Mouse (Mus musculus) hindbrain, embryonic 11.5 days (tissue): ENCODE data around the gene Zcchc14. TPM values are rescaled to one million over a fixed set of nuclear protein-coding genes. Genes with fewer than 3 reads are reported as not detected.

Experiments used
- ATAC-seq: fragments of 200-750 bp; cut with Nextera tagmentation; 2 replicates; pipeline ENCODE4 v1.8.0; 2017; ENCODE audit warnings: mild to moderate bottlenecking, moderate TSS enrichment, moderate library complexity; ENCODE audit not compliant: low FRiP score
- DNase-seq: peaks from one replicate; pipeline ENCODE4 v3.0.0-alpha.2; 2015; ENCODE audit warnings: low spot score
- H3K27ac ChIP-seq: fragments of 300-500 bp; sonication (generic); 2 replicates; pipeline ENCODE4 v1.5.1; 2014; ENCODE audit warnings: mild to moderate bottlenecking, low read depth, low read length
- H3K27me3 ChIP-seq: fragments of 300-500 bp; sonication (generic); 2 replicates; pipeline ENCODE4 v1.6.1; 2014; ENCODE audit warnings: mild to moderate bottlenecking, low read length, moderate library complexity, mixed read lengths; ENCODE audit not compliant: control insufficient read depth, insufficient read depth
- H3K36me3 ChIP-seq: fragments of 300-500 bp; sonication (generic); 2 replicates; pipeline ENCODE4 v1.6.1; 2014; ENCODE audit warnings: mild to moderate bottlenecking, low read length, moderate library complexity, mixed read lengths; ENCODE audit not compliant: control insufficient read depth, insufficient read depth
- H3K4me1 ChIP-seq: fragments of 300-500 bp; sonication (generic); replicated peaks from 2 replicates; pipeline ENCODE4 v1.6.1; 2014; ENCODE audit warnings: low read length, mixed read lengths; ENCODE audit not compliant: control insufficient read depth, insufficient read depth
- H3K4me2 ChIP-seq: fragments of 300-500 bp; sonication (generic); replicated peaks from 2 replicates; pipeline ENCODE4 v1.6.1; 2014; ENCODE audit warnings: mild to moderate bottlenecking, low read depth, low read length
- H3K4me3 ChIP-seq: fragments of 300-500 bp; sonication (generic); 2 replicates; pipeline ENCODE4 v1.5.1; 2014; ENCODE audit warnings: low read depth, low read length
- H3K9ac ChIP-seq: fragments of 300-500 bp; sonication (generic); 2 replicates; pipeline ENCODE4 v1.6.1; 2014; ENCODE audit warnings: low read depth, low read length
- H3K9me3 ChIP-seq: fragments of 300-500 bp; sonication (generic); 2 replicates; pipeline ENCODE4 v1.6.1; 2016; ENCODE audit warnings: low read length; ENCODE audit not compliant: control insufficient read depth
- WGBS: fragments of 180-500 bp; shearing (Covaris S2); extraction: QIAGEN DNeasy Blood & Tissue Kit; methylation state at CpG from one replicate; pipeline ENCODE4 v1.1.7; 2014; 5-methylcytosine and 5-hydroxymethylcytosine counted together
- polyA plus RNA-seq: library from polyadenylated mRNA; unstranded; fragments of >200 nt; fragmentation: Nextera tagmentation; extraction: Ambion mirVana; gene quantifications from 2 replicates; pipeline ENCODE4 v1.2.1, GENCODE M21; 2014

Zcchc14 gene
- polyA plus RNA-seq, 1 experiment from 2014 or later = 30.4 TPM

DNA sequence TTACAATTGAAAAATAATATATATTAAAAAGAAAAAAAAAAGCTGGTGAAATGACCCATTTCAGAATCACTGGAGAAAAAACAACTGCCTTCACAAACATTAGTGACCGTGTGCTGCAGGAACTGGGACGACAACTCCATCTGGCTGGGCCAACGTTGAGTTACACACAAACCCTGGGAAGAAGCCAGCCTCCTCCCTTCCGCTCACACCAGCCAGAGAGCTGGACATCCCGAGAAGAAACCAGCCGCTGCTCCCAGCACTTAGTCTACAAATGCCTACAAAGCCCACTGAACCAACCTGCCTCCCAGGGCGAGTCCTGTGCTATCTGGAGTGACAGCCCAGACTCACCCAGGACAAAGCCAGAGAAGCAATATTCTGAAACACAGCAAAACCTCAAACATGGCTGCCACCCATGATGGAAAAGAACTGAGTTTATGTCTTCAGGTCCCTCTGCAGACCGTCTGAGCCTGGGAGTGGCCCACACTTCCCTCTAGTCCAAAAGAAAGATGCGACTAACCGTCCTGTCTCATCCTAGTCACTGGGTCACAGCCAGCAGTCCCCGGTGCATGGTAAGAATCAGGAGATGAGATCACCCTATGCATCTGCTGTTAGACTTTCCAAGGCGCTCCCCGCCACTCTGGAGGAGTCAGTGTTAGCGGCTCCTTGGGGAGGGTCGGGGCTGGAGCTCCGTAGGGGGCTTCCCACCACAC, 90.9 kb downstream of the Zcchc14 start:
- Histone ChIP-seq H3K9ac (no peak overlapping the region), H3K36me3 (no peaks in the 10 kb centered on the region), H3K9me3 (no peaks in the 10 kb centered on the region), H3K4me3 (no peak overlapping the region), H3K27ac (no peak overlapping the region), H3K4me2 (no peak overlapping the region), H3K4me1 (no peaks in the 10 kb centered on the region), H3K27me3 (no peaks in the 10 kb centered on the region)
- ATAC-seq (no peak), DNase-seq (no peak)
- WGBS = 86% methylated on average over 16 of the region's 16 CpGs

DNA sequence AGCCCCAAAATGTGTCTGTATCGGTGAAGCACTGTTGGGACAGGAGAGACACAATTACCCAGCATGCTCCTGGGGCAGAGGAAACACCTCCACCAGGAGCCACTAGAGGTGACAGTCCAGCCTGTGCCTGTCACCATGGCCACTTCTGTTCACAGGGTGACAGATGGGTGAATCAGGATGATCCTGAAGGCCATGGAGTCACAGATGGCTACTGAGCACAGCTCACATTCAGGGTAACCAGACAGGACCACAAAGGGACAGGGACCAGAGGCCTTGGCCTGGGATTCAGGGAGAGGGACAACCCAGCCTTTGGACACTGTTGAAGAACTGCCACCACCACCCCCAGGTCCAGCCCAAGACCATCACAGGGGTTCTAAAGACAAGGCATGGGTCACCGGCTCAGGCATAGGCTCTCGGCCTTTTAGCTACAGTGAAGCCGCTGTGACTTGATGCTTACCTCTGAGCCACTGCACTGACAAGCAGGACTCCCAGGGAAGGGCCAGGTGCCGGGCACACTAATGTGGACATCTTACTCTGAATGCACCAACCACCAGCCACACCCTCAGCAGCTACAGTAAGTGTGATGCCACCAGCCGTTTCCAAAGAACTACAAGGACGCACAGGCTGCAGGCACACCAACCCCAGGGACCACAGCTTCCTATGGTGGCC, 92.1 kb downstream of the Zcchc14 start:
- no peaks in the 10 kb centered on the region for H3K4me1 ChIP-seq
- no peak overlapping the region for H3K27ac ChIP-seq
- no peak for DNase-seq
- ATAC-seq = no peak
- no peaks in the 10 kb centered on the region for H3K9me3 ChIP-seq
- no peak overlapping the region for H3K4me2 ChIP-seq
- H3K9ac ChIP-seq = no peak overlapping the region
- 90% methylated on average over 7 of the region's 7 CpGs for WGBS
- H3K4me3 ChIP-seq = no peak overlapping the region
- H3K27me3 ChIP-seq = no peaks in the 10 kb centered on the region
- H3K36me3 ChIP-seq = no peaks in the 10 kb centered on the region

DNA sequence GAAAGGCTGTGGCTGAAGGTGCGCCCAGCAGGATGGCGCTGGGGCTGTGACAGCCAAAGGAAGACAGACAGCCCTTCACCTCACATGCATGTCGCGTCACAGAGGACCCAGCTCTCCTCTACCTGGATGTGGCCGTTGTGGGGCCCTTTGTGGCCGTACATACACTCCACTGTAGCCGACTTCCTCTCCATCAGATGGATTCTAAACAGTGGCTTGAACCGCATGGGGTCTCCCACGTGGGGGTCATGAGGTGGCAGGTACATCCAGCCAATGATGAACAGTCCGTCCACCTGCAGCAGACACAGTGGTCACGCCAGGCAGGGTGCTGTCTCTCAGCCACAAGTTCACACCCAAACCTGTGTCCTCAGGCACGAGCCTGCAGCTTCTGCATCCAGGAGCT, 92.9 kb downstream of the Zcchc14 start:
- Histone ChIP-seq H3K9me3 (no peaks in the 10 kb centered on the region), H3K36me3 (no peaks in the 10 kb centered on the region)

DNA sequence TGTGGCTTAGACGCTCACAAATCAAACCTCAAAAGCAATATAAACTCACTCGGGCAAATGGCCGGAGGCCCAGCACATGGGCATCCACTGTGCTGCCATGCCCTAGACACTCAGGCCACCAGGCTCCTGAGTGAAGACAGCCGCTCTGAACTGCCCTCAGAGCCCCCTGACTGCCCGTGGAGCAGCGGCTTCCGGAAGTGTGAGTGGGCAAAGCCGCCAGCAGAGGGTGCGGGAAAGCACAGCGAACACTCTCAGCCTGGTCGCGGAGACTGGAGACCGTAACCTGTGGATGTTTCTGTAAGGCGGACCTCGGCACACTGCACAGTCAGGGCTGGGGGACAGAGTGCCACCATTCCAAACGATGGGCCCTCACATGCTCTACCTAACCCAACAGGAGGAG, 94.2 kb downstream of the Zcchc14 start:
- WGBS = 94% methylated on average over 16 of the region's 16 CpGs
- no peak for DNase-seq

More for the DNA sequence above, 92.9 kb downstream of the Zcchc14 start:
- 95% methylated on average over 12 of the region's 12 CpGs for WGBS
- no peaks in the 10 kb centered on the region for H3K27me3 ChIP-seq
- DNase-seq (no peak), ATAC-seq (no peak)
- no peaks in the 10 kb centered on the region for H3K4me1 ChIP-seq
- no peak overlapping the region for H3K4me3 ChIP-seq
- H3K4me2 ChIP-seq = no peak overlapping the region
- H3K27ac ChIP-seq = no peak overlapping the region
- H3K9ac ChIP-seq = no peak overlapping the region

DNA sequence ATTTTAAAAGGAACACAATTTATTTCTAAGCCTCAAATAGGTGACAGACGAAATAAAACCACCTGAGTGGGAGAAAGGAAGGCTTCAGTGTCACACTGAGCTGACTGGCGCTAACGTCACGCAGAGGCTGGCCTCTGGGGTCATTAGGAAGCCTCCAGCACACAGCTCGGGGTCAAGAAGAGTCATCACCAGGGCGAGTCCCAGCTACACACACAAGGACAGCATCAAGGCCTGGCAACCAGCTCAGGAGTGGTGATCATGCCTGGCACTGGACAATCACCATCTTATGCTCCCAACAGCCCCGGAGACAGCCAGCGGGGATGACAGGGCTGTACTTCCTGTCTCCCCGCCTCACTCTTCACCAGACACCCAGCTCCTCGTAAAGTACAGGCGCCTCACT, 95.0 kb downstream of the Zcchc14 start:
- no peak overlapping the region for H3K4me2 ChIP-seq
- H3K9ac ChIP-seq = no peak overlapping the region
- H3K36me3 ChIP-seq = no peaks in the 10 kb centered on the region
- no peaks in the 10 kb centered on the region for H3K9me3 ChIP-seq
- WGBS = 81% methylated on average over 11 of the region's 11 CpGs
- H3K4me1 ChIP-seq = no peaks in the 10 kb centered on the region
- H3K4me3 ChIP-seq = no peak overlapping the region
- H3K27me3 ChIP-seq = no peaks in the 10 kb centered on the region
- DNase-seq (no peak), ATAC-seq (no peak)
- H3K27ac ChIP-seq = no peak overlapping the region

More for the DNA sequence above, 94.2 kb downstream of the Zcchc14 start:
- Histone ChIP-seq H3K4me1 (no peaks in the 10 kb centered on the region), H3K9ac (no peak overlapping the region), H3K4me3 (no peak overlapping the region), H3K4me2 (no peak overlapping the region), H3K9me3 (no peaks in the 10 kb centered on the region), H3K36me3 (no peaks in the 10 kb centered on the region), H3K27me3 (no peaks in the 10 kb centered on the region), H3K27ac (no peak overlapping the region)
- no peak for ATAC-seq

DNA sequence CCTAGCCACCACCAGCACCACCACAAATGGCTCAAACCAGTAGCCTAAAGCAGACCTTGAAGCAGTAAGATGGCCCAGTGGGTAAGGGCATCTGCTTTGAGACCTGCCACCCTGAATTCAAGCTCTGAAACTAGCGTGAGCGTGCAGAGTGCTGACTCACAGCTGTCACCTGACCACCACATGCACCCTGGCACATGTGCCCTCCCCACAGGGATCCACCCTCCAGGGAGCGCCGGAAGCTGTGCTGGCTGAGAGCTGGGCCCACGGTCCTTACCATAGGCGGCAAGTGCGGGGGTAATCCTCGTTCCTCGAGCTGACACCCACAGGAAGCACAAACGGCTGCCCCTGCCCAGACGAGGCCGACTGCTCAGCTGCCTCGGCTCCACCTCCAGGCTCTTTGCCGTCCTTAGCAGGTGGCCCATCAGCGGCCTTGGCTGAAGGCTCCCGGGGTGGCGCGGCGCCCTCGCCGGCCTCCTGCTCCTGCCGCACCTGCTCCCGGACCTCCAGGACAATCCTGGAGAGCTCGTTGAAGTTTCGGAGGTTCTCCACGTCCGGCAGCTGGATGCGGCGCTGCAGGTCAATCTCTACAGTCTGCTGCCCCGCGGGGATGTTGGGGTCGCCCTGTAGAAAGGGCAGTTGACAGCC, 98.7 kb downstream of the Zcchc14 start:
- no peaks in the 10 kb centered on the region; the same call in 1 of the 2 replicates for H3K4me1 ChIP-seq
- no peaks in the 10 kb centered on the region for H3K36me3 ChIP-seq
- no peaks in the 10 kb centered on the region for H3K27me3 ChIP-seq
- no peak overlapping the region for H3K9ac ChIP-seq
- 95% methylated on average over 32 of the region's 32 CpGs for WGBS
- H3K9me3 ChIP-seq = no peaks in the 10 kb centered on the region
- H3K4me3 ChIP-seq = no peak overlapping the region
- no peak overlapping the region for H3K27ac ChIP-seq
- ATAC-seq (no peak), DNase-seq (no peak)
- no peak overlapping the region for H3K4me2 ChIP-seq

DNA sequence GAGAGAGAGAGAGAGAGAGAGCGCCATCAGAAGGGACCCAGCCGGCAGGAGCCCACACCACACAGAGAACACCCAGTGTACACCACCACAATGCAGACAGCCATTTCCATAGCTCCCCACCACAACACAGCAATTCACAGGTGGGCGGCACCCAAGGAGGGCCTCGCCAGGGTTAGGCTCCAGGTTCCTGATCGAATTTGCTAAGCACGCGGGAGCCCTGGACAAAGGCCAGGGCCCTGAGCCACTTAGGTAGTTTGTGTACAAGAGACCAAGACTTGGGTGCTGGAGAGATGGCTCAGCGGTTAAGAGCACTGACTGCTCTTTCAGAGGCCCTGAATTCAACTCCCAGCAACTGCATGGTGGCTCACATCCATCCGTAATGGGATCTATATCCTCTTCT, 100.2 kb downstream of the Zcchc14 start:
- H3K9me3 ChIP-seq = no peaks in the 10 kb centered on the region
- no peak for ATAC-seq
- no peak overlapping the region for H3K4me2 ChIP-seq
- no peak overlapping the region for H3K4me3 ChIP-seq
- no peaks in the 10 kb centered on the region for H3K36me3 ChIP-seq
- no peaks in the 10 kb centered on the region; the same call in 1 of the 2 replicates for H3K4me1 ChIP-seq
- WGBS = 93% methylated on average over 9 of the region's 9 CpGs
- H3K27me3 ChIP-seq = no peaks in the 10 kb centered on the region
- H3K9ac ChIP-seq = no peak overlapping the region
- DNase-seq = no peak
- H3K27ac ChIP-seq = no peak overlapping the region

DNA sequence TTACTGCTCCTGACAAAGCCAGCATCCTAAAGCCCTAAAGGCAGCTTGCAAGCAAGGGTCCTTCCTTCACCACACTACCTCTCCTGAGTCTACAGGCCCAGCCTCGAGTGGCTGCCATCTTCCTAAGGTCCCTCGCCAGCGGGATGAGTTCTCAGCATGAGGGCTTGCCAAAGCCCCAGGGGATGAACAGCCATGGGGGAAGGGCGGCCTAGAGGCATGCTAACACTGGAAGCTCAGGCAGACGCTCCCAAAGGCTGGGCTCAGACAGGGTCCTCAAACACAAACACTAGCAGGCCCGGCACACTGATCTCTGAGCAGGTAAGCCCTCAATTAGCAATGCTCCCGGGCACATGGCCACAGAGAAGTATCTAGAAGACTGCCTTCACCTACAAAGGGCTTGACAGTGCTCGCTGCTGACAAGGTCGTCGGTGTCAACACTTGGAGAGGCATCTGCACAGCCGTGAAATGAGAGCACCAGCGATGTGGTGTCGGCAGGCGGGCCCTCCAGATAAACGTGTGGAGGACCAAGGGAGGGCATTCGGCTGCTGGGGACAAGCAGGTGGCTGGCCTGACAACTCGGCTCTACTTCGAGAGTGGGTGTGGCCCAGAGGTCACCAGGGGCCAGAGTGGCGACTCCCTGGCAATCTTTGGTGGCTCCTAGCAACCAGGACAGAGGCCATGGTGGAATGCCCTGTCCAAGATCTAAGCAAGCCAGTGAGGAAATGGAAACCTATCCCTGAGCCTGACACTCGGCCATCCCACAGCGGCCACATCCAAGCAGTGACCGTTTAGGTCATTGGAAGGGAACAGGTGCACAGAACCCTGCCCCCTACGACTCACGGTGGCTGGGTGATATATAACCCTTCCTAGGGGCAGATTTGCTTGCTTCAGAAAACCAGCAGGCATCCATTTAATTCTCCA, 101.4 kb downstream of the Zcchc14 start:
- Histone ChIP-seq H3K27ac (no peak overlapping the region), H3K4me1 (no peaks in the 10 kb centered on the region; the same call in 1 of the 2 replicates), H3K27me3 (no peaks in the 10 kb centered on the region), H3K9ac (no peak overlapping the region), H3K4me3 (no peak overlapping the region), H3K4me2 (no peak overlapping the region), H3K9me3 (no peaks in the 10 kb centered on the region), H3K36me3 (no peaks in the 10 kb centered on the region)
- WGBS = 61% methylated on average over 24 of the region's 24 CpGs
- no peak for DNase-seq
- ATAC-seq = no peak
